ENCODE assay signal across 23 mouse cellular contexts in genomic region chr1:45419858-45420257, GRCm38 (mm10).
A peak's percentile ranks its signal among the peaks of the same experiment; 100 is the strongest.
DNase-seq lines count a peak whose midpoint lies in the region; ATAC-seq and TF ChIP-seq lines count a peak whose summit lies in the region.
"Had no signal": no experiment of that assay in that cellular context is flagged by ENCODE, and none has a peak within 500 bp of the region (broad histone marks: within the 10 kb centered on the region; RNA-seq: fewer than 3 reads in every experiment).

No protein-coding gene starts in this region.

- no peak for TF ChIP-seq EP300 in stomach, postnatal 0 days (optimal IDR thresholded peaks at IDR 0.05)

- no peak for TF ChIP-seq CTCF in stomach, postnatal 0 days (IDR thresholded peaks at IDR 0.05; ENCODE audit: low read depth)
- no peak for TF ChIP-seq CTCF in lung, adult 2 months (IDR thresholded peaks at IDR 0.05; ENCODE audit: insufficient read depth, low read length)

- no peaks in the 10 kb centered on the region for H3K9me3 ChIP-seq in limb, embryonic 14.5 days (ENCODE audit: control insufficient read depth, low read length)
- H3K9me3 ChIP-seq in limb, embryonic 10.5 days (replicated peaks), result no peaks in the 10 kb centered on the region
- no peaks in the 10 kb centered on the region for H3K9me3 ChIP-seq in intestine, embryonic 15.5 days
- H3K9me3 ChIP-seq in stomach, postnatal 0 days (ENCODE audit: control insufficient read depth, low read length), result no peaks in the 10 kb centered on the region
- H3K9me3 ChIP-seq: forebrain, embryonic 12.5 days; heart, embryonic 15.5 days; limb, embryonic 12.5 days; liver, embryonic 13.5 days; midbrain, embryonic 15.5 days; neural tube, embryonic 12.5 days had no signal

- DNase-seq in heart, adult 11 months, result peak; percentile 88
- DNase-seq in heart, postnatal 25 days (ENCODE audit: low spot score), result no peak
- peak; percentile 9 for DNase-seq in limb, embryonic 14.5 days (ENCODE audit: low spot score)
- no peak for DNase-seq in limb, embryonic 10.5 days (ENCODE audit: low spot score)
- no peak for DNase-seq in stomach, postnatal 0 days (ENCODE audit: low spot score)
- DNase-seq in lung, adult 2 months, result no peak
- DNase-seq: adrenal gland, adult 8-10 months; cerebellum, adult 11-12 months; cerebellum, postnatal 10 days; kidney, adult 9 months; liver, embryonic 13.5 days; right cerebral cortex, postnatal 25 days; thymus, adult 2 months had no signal

- ATAC-seq in limb, embryonic 14.5 days (ENCODE audit: low FRiP score, low read depth), result no peak
- 0 out of 2 replicates have a peak, but pooled peaks have one; percentile 12 for ATAC-seq in intestine, embryonic 15.5 days
- ATAC-seq in stomach, postnatal 0 days (ENCODE audit: low FRiP score, low TSS enrichment), result peak; percentile 53; the same call in 1 of the 2 replicates
- ATAC-seq: hindbrain, postnatal 0 days; midbrain, embryonic 15.5 days had no signal

- no peak overlapping the region for H3K27ac ChIP-seq in limb, embryonic 14.5 days (replicated peaks; ENCODE audit: low read depth, low read length)
- H3K27ac ChIP-seq in limb, embryonic 10.5 days, result no peak overlapping the region
- H3K27ac ChIP-seq in intestine, embryonic 15.5 days, result 0 out of 2 replicates have a peak overlapping the region, but pooled peaks have one; percentile 41
- H3K27ac ChIP-seq in stomach, postnatal 0 days (replicated peaks), result peak overlapping the region; percentile 64
- H3K27ac ChIP-seq: forebrain, embryonic 12.5 days; heart, embryonic 15.5 days; hindbrain, postnatal 0 days; limb, embryonic 12.5 days; liver, embryonic 13.5 days; macrophage; midbrain, embryonic 15.5 days; neural tube, embryonic 12.5 days had no signal

- TF ChIP-seq POLR2A in limb, embryonic 14.5 days (IDR thresholded peaks at IDR 0.05; ENCODE audit: borderline replicate concordance, extremely low read depth, insufficient read depth, insufficient read length), result no peak
- TF ChIP-seq POLR2A in lung, adult 2 months (IDR thresholded peaks at IDR 0.05; ENCODE audit: borderline replicate concordance, extremely low read depth, low read depth, low read length), result no peak

- no peaks in the 10 kb centered on the region for H3K27me3 ChIP-seq in limb, embryonic 14.5 days (ENCODE audit: control insufficient read depth, insufficient read depth, low read length)
- no peaks in the 10 kb centered on the region for H3K27me3 ChIP-seq in limb, embryonic 10.5 days (ENCODE audit: low read depth, poor library complexity, severe bottlenecking)
- no peaks in the 10 kb centered on the region for H3K27me3 ChIP-seq in intestine, embryonic 15.5 days (replicated peaks)
- no peaks in the 10 kb centered on the region for H3K27me3 ChIP-seq in stomach, postnatal 0 days (ENCODE audit: control insufficient read depth, insufficient read depth, low read length)
- H3K27me3 ChIP-seq: forebrain, embryonic 12.5 days; heart, embryonic 15.5 days; limb, embryonic 12.5 days; liver, embryonic 13.5 days; midbrain, embryonic 15.5 days; neural tube, embryonic 12.5 days had no signal

- no peak overlapping the region for H3K4me3 ChIP-seq in limb, embryonic 14.5 days (replicated peaks; ENCODE audit: low read length)
- no peak overlapping the region for H3K4me3 ChIP-seq in limb, embryonic 10.5 days
- no peak overlapping the region for H3K4me3 ChIP-seq in intestine, embryonic 15.5 days (replicated peaks)
- H3K4me3 ChIP-seq in stomach, postnatal 0 days (ENCODE audit: low read depth, low read length), result no peak overlapping the region
- no peak overlapping the region for H3K4me3 ChIP-seq in lung, adult 2 months (replicated peaks; ENCODE audit: extremely low read depth, low read depth, low read length)
- H3K4me3 ChIP-seq: erythroblast, embryonic 14.5 days; forebrain, embryonic 12.5 days; heart, embryonic 15.5 days; limb, embryonic 12.5 days; liver, embryonic 13.5 days; midbrain, embryonic 15.5 days; neural tube, embryonic 12.5 days had no signal

- H3K4me1 ChIP-seq in limb, embryonic 14.5 days (ENCODE audit: control insufficient read depth, insufficient read depth, low read length), result no peaks in the 10 kb centered on the region
- H3K4me1 ChIP-seq in limb, embryonic 10.5 days, result no peaks in the 10 kb centered on the region
- H3K4me1 ChIP-seq in intestine, embryonic 15.5 days (replicated peaks), result no peaks in the 10 kb centered on the region
- no peaks in the 10 kb centered on the region for H3K4me1 ChIP-seq in stomach, postnatal 0 days (replicated peaks; ENCODE audit: control insufficient read depth, insufficient read depth)
- H3K4me1 ChIP-seq in lung, adult 2 months (ENCODE audit: control insufficient read depth, insufficient read depth, low read length), result no peaks in the 10 kb centered on the region
- H3K4me1 ChIP-seq: forebrain, embryonic 12.5 days; heart, embryonic 15.5 days; limb, embryonic 12.5 days; liver, embryonic 13.5 days; midbrain, embryonic 15.5 days; neural tube, embryonic 12.5 days had no signal

- intact Hi-C loops in heart, postnatal 25 days (cut with DNase I), result no loop called here

- H3K9ac ChIP-seq in limb, embryonic 14.5 days (ENCODE audit: low read depth, low read length, severe bottlenecking), result no peak overlapping the region
- no peak overlapping the region for H3K9ac ChIP-seq in intestine, embryonic 15.5 days
- H3K9ac ChIP-seq in stomach, postnatal 0 days (ENCODE audit: low read length), result no peak overlapping the region
- H3K9ac ChIP-seq: forebrain, embryonic 12.5 days; heart, embryonic 15.5 days; limb, embryonic 12.5 days; liver, embryonic 13.5 days; lung, embryonic 14.5 days; midbrain, embryonic 15.5 days; neural tube, embryonic 12.5 days had no signal

- H3K4me2 ChIP-seq in limb, embryonic 14.5 days (replicated peaks; ENCODE audit: low read depth, low read length, severe bottlenecking), result no peak overlapping the region
- H3K4me2 ChIP-seq in intestine, embryonic 15.5 days (replicated peaks), result no peak overlapping the region
- H3K4me2 ChIP-seq in stomach, postnatal 0 days (replicated peaks; ENCODE audit: low read depth), result no peak overlapping the region
- H3K4me2 ChIP-seq: forebrain, embryonic 12.5 days; heart, embryonic 15.5 days; limb, embryonic 12.5 days; liver, embryonic 13.5 days; lung, embryonic 14.5 days; midbrain, embryonic 15.5 days; neural tube, embryonic 12.5 days had no signal

- peaks cover 34% of the 10 kb centered on the region for H3K36me3 ChIP-seq in limb, embryonic 14.5 days (ENCODE audit: control insufficient read depth, insufficient read depth, low read length)
- H3K36me3 ChIP-seq in limb, embryonic 10.5 days, result peaks cover 18% of the 10 kb centered on the region
- 0 out of 2 replicates have a peak, but pooled peaks cover 6% of the 10 kb centered on the region for H3K36me3 ChIP-seq in intestine, embryonic 15.5 days
- H3K36me3 ChIP-seq in stomach, postnatal 0 days (ENCODE audit: control insufficient read depth, insufficient read depth, low read length), result no peaks in the 10 kb centered on the region
- H3K36me3 ChIP-seq: forebrain, embryonic 12.5 days; liver, embryonic 13.5 days; midbrain, embryonic 15.5 days; neural tube, embryonic 12.5 days had no signal

- 85% methylated on average over 2 of the region's 2 CpGs for WGBS in limb, embryonic 14.5 days
- WGBS in limb, embryonic 10.5 days, result 88% methylated on average over 2 of the region's 2 CpGs
- WGBS in intestine, embryonic 15.5 days, result 65% methylated on average over 2 of the region's 2 CpGs
- 45% methylated on average over 2 of the region's 2 CpGs for WGBS in stomach, postnatal 0 days
- 74% methylated on average over 2 of the region's 2 CpGs for WGBS in lung, adult 2 months

Comparison
In these comparisons a context has a peak if more than half of its experiments do, and no peak if none do; other contexts are left out.
1. DNase-seq: peak in heart, adult 11 months (single experiment) and limb, embryonic 14.5 days (single experiment); none in heart, postnatal 25 days (single experiment), limb, embryonic 10.5 days (single experiment), stomach, postnatal 0 days (single experiment) and lung, adult 2 months (single experiment).
2. H3K27ac ChIP-seq: peak in intestine, embryonic 15.5 days (single experiment) and stomach, postnatal 0 days (single experiment); none in limb, embryonic 14.5 days (single experiment) and limb, embryonic 10.5 days (single experiment).